Mouse (Mus musculus): ENCODE results near the gene Acadsb. TPM values are rescaled to one million over a fixed set of nuclear protein-coding genes. Genes with fewer than 3 reads are reported as not detected.
"Not testable (repeated sequence)": the region's sequence is repeated elsewhere in the genome, so short reads cannot be mapped to it uniquely, and the experiment has no call there.

The Acadsb gene
- total RNA-seq (2022) = 100 to 1,000 TPM; 157 to 791 (median 490) TPM

- peak; percentile 99 for DNase-seq
These were observed at the start of gene Acadsb, which contains the start of gene Ikzf5 for GRCm38 (mm10) chr7:131410416-131411058. Gene Acadsb (plus strand): TSS chr7:131410601. Gene Ikzf5 (minus strand): TSS chr7:131410521.

- DNase-seq = no peak
These were observed 48.2 kb upstream of the Acadsb start for GRCm38 (mm10) chr7:131362269-131362614.

- DNase-seq = peak; percentile 96
These were observed 47.6 kb upstream of the Acadsb start, which contains the start of gene 2310057M21Rik for GRCm38 (mm10) chr7:131362615-131363300. Gene 2310057M21Rik (minus strand): TSS chr7:131362759.

GRCm38 (mm10) chr7:131364131-131364530 lies 46.3 kb upstream of the Acadsb start:
- DNase-seq = no peak

- DNase-seq = peak; percentile 85
These were observed 39.5 kb upstream of the Acadsb start, which contains the start of gene Pstk for GRCm38 (mm10) chr7:131370648-131371469. Gene Pstk (plus strand): TSS chr7:131371141.

- DNase-seq = no peak
These were observed 38.9 kb upstream of the Acadsb start for GRCm38 (mm10) chr7:131371470-131371860.

GRCm38 (mm10) chr7:131371880-131372651 lies 38.3 kb upstream of the Acadsb start:
- no peak for DNase-seq

DNA sequence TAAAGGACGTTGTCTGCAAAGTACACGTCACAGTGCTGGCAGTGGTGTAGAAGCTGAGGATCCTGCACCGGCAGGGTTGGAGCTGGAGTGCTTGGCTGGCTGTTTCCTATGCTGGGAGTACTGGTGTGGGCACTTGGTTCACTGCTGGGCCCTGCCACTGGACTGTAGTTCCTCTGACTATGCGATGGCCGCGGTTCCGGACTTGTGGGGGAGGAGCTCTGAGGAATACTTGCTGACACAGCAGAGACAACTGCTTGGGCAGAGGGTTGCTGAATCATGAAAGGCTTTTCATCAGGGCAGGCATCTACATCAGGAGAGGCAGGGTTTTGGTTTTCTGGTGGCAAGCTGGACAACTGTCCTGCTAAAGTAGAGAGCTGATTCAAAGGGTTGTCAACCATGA lies 18.6 kb upstream of the Acadsb start:
- not testable (repeated sequence) for DNase-seq

GRCm38 (mm10) chr7:131409321-131409987 lies 947 bp upstream of the Acadsb start:
- no peak for DNase-seq

GRCm38 (mm10) chr7:131409988-131410385 lies 414 bp upstream of the Acadsb start:
- DNase-seq = no peak

DNA sequence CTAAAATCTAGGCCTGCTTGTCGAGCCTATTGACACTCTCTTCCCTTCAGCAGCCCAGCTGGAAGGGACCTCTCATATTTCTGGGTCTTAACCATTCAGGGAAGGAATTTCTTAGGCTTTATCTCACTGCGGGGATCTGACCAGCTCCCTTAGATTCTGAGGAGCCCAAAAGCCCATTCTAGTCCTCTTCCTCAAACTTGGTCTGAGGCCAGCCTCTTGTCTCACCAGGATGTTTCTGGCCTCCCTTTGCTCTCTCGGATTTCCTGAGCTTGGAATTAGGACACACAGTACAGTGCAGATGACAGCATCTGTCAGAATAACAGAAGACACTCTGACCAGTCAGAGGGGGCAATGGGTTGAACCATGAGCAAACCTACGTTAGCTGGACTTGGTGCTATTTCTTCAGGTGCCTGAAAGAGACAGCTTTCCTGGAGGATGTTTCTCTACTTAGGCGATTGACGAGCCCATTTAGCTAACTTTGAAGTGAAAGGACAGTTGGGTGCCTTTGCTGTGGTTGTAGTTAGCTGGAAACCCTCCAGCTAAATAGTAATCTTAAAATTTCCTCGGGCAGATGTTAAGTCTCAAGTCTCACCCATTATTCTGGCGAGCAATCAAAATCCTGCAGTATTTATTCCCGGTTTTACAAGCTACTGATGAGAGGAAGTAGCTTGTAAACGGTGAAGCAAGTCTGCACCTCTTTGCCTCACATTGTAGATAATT lies 980 bp downstream of the Acadsb start:
- peak; percentile 21 for DNase-seq

- no peak for DNase-seq
These were observed 1.5 kb downstream of the Acadsb start for GRCm38 (mm10) chr7:131411941-131412270.

GRCm38 (mm10) chr7:131416742-131417141 lies 6.3 kb downstream of the Acadsb start:
- not testable (repeated sequence) for DNase-seq

DNA sequence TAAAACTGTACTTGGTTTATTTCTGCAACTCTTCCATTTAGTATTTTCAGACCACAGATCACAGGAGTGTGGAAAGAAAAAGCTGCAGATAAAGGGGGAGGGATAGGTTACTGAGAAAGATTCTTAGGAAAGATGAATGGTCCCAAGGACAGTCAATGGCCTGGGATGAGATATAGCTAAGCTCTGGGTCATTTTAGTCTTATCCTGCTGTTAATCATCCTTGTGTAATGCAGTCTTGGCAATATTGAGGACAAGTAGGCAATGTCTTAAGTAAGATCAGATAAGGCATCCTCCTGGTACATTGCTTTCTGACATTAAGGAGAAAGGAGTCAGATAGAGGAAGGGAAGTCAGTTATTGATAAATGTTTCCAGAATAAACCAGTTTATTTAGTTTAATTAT lies 7.2 kb downstream of the Acadsb start:
- DNase-seq = no peak

GRCm38 (mm10) chr7:131424912-131425311 lies 14.5 kb downstream of the Acadsb start:
- DNase-seq = no peak

- peak; percentile 30 for DNase-seq
These were observed 16.9 kb downstream of the Acadsb start for GRCm38 (mm10) chr7:131427331-131427730.

DNA sequence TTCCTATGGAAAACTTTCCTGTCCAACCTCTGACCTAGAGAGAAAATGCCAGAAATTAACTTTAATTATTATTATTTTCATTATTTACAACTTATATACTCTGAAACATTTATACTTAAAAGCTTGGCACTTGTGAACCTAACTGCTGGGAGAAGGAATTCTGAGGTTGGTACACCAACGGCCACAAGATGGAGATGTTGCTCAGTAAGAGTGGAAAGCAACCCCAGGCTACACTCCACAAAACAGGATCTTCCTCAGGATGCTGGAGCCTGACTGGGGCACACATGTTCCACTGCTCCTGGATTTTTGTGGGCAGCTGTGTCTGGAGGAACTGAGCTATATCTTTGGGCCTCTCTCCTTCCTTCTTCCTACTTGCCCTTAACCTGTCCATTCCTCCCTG lies 21.8 kb downstream of the Acadsb start:
- DNase-seq = no peak

DNA sequence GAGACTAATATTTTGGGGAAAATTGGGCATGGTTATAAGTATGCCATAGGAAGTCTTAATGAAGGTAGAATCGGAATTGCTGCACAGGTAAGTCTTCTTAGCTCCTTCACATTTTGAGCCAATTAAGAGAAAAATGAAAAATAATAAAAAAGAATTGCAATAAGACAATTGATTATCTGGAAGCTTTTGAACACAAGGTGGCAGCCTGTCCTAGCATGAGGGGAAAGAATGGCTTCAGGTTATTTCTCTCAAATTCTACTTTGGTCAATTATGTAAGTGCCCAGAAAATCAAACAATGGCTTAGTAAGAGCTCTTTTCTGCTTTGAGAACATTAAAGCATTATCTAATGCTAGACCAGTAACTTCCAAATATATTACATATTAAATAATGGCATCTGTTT lies 23.9 kb downstream of the Acadsb start:
- no peak for DNase-seq

DNA sequence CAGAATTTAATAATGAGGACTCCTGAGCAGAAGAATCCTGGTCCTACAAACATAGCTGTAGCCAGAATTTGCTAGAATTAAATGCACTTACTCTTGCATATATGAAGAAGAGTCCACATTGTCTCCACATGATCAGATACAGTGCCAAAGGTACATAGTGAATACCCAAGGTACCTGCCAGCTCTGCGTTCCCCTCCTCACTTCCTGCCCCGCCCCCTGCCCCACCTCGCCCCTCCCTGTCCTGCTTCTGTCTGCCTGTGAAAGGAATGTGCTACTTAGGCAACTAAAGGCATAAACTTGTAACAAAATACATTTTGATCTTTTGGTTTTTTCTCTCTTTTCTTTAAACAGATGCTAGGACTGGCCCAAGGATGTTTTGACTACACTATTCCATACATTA lies 26.6 kb downstream of the Acadsb start:
- no peak for DNase-seq

DNA sequence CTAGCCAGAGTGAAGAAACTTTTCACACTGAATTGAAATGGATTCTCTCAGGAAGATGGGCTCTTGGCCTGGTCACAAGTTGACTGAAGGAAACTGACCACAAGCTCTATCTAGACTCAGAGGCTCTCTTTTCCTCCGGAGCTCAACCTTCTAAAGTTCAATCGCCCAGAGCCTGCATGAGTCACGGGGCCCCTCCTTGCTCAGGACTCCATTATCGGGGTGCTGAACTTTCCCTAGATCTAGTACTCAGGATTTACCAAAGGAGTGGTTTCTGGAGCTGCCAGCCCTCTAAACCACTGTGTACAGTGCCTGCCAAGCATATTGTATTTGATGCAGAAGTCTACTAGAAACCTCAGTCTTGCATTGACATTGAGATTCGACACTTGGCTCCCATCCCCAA lies 46.3 kb downstream of the Acadsb start:
- no peak for DNase-seq

- DNase-seq = no peak
These were observed 54.8 kb downstream of the Acadsb start for GRCm38 (mm10) chr7:131465117-131465601.

All from adrenal gland, adult 8-10 months (tissue).